Mouse (Mus musculus) erythroblast, adult 5-6 weeks (primary cell): Measurements from ENCODE around the gene Ano6. TPM values are rescaled to one million over a fixed set of nuclear protein-coding genes. Genes with fewer than 3 reads are reported as not detected.
A peak's percentile ranks its signal among the peaks of the same experiment; 100 is the strongest.

Source experiments
- ATAC-seq: replicated peaks from 2 replicates; pipeline ENCODE4 v1.8.0; 2016; ENCODE audit warnings: moderate number of reproducible peaks, mild to moderate bottlenecking, moderate TSS enrichment, inconsistent platforms; ENCODE audit not compliant: poor library complexity, low FRiP score, severe bottlenecking
- total RNA-seq, 2 experiments: library from RNA; stranded (forward) in 1 of 2; stranded (reverse) in 1 of 2; fragments of 150-400 nt in 1 of 2; fragments of 200-764, 138-1000 nt in 1 of 2; gene quantifications; 2 replicates each; pipeline versions ENCODE4 v1.2.3 to v1.2.4; 2015 to 2017; ENCODE audit warnings: low replicate concordance in 2 of 2

Ano6 gene
- 9.6 and 16.7 TPM in 2 replicates for total RNA-seq (2015; ENCODE audit: low replicate concordance)
- 20.5 and 25.9 TPM in 2 replicates for total RNA-seq (2017; ENCODE audit: low replicate concordance)

DNA sequence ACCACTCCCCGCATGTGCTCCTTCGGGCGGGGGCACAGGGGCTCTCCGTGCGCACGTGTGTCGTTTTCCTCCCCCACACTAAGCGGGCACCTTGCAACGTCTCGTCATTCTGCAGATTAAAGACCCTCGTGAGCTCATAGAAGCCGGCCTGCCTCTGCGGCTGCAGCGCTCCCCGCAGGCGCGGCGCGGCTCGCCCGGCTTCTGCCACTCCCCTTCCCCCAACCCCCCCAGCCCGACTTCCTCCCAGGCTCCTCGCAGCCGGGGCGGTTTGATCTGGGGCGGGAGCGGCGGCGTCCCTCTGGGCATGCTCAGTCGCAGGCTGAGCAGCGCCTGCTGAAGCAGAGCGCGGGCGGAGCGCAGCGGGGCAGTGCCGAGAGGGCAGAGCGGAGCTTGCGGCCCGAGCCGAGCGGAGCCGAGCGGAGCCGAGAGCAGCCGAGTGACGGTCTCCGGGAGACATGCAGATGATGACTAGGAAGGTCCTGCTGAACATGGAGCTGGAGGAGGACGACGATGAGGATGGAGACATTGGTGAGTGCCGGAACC lies at the start of gene Ano6:
Gene Ano6, plus strand, starts transcription at position 315 of the 543 bp plus-strand sequence.
- ATAC-seq: peak; percentile 91

DNA sequence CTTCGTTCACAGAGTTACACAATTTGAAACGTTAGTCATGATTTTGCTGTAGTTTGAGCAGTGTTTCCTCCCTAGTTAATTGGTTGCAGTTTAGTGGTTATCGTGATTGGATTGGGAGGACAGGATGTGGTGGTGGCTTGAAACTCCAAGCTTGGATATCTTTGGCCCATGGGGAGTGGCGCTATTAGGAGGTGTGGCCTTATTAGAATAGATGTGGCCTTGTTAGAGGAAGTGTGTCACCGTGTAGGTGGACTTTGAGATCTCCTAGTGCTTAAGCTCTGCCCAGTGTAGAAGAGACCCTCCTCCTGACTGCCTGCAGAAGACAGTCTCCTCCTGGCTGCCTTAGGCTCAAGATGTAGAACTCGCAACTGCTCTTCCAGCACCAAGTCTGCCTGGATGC lies 47.7 kb upstream of the Ano6 start:
- ATAC-seq: no peak

DNA sequence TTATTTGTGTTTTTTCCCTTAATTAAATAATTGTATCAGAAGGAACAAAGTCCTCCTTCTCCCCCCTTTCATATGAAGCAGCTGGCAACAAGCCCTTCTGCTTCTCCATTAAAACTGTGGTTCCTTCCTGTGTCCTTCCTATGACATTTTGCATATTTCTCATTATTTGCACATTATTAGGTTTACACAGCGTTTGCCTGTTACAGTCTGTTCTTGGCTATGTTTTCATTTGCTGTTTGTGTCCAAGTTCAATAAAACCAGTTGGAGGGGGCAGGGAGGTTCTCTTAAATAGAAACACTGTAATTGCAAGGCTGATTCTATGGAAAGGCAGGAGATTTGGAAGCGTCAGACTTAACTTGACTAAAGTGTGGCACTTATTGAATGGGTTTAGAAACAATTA lies 46.8 kb upstream of the Ano6 start:
- ATAC-seq: no peak

DNA sequence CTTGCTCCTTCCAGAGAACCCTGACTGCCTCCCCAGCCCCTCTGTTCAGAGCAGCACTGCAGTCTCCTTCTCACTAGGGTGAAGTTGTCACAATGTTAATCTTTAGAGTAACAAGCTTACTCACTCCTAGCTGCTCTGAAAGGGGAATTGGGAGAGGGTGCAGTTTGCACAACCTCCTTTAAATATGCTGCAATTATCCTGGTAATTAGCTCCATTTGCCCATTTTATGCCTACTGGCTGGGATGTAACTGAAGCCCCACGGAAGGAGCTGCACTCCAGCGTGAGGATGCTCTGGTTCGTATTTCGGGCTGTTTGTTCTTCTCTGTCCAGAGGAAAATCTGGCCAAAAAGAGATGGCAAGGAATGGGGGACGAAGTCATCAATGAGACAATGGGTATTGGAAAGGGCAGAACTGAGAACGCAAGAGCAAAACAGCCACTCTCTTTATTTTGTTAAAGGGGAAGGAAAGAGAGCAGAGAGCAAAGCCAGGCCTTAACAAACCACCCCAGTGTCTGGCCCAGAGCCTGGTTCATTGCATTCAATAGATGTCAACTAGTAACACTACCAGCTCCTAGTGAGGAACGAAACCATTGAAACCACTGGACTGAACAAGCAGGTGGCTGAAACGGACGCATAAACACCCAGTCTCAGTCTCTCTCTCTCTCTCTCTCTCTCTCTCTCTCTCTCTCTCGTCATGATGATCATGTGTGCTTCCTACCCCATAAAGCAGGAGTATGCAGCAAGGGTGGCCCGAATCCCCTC lies 45.1 kb upstream of the Ano6 start:
- ATAC-seq: no peak

DNA sequence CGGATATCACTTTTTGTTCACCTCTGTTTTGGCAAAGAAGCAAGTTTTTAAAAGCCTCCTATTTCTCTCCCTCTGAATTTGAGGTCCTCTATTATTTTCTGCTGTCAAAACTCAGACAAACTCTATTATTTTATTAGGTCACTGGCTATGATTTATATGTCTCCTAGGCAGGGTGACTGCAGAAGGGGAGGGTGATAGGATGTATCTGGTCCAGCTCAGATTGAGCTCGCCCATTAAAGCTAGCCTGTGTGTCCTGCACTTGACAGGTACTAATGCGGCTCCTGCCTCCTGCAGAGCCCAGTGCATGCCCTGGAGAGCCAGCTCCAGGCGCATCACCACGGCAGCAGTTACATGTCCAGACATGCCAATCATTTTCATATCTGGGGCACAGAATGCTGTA lies 44.1 kb upstream of the Ano6 start:
- no peak for ATAC-seq

DNA sequence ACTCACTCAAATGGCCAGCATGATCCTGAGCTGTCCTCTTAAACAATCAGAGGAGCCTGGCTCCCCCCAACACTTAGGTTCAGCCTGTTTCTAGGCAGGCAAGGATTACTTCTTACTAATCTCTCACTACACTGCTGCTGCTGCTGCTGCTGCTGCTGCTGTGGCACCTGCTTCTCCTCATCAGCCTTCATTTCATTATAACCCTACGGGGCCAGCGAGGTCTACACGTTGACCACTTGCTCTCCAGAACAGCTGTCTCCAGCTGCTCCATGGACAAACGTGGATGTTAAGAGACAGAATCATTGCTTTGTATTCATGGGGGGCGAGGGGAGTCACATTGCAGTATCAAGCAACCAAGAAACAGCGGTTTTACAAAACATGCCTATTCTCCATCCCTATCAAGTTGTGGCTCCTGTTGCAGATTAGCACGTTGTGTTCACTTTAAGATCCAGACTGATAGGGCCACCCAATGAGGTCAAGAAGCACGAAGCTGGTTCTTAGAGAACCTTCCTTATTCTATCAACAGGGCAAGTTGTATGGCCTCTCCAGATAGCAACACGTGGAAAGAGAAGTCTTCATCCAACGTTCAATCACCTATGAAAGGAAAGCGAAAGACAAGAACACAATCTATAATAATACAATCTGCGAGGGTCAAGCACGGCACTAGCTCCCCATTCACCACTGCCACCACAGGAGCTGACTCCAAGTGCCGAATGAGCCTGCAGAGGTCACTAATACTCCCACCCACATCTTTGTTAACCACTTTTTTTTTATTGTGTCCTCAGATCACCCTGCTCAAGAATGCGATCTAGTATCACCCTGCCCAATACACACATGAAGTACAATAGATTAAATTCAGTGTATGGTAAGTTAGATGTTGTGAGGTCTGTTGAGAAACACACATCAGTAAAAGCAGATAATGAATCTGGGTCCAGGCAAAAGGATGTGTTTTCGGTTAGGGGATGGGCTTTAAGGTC lies 43.4 kb upstream of the Ano6 start:
- no peak for ATAC-seq

DNA sequence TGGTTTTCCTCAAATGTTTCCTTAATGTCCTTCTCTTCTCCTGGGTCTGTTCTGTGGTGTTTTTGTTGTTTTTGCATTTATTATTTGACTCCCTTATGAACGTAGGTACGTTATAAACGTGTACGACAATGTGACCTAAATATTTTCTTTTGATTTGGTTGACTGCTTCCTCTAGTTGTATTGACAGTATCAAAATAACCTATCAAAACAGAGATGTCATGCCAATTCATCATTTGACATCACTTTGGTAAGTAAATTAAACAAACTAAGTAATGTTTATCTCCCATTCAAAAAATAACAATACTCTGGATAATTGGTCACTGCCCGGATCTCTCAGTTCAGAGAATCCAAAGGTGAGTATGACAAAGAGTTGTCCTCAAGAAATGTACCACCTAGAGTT lies 41.4 kb upstream of the Ano6 start:
- no peak for ATAC-seq

DNA sequence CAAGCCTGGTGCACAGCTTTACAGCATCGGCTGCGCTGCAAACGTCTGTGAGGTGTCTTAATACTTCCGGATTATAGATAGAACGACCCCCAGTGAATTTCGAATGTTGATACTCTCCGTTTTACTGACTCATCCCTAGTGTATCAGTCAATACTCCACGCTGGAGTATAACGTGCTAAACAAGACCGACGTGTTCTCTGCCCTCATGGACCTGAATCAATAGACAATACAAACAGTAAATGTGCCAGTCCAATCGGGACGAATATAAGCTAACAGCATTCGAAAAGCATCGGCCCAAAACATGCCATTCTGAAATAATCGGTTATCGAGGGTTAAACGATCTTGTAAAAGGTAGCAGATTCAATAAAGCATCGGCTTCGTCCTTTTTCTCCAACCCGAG lies 40.6 kb upstream of the Ano6 start:
- ATAC-seq: no peak

DNA sequence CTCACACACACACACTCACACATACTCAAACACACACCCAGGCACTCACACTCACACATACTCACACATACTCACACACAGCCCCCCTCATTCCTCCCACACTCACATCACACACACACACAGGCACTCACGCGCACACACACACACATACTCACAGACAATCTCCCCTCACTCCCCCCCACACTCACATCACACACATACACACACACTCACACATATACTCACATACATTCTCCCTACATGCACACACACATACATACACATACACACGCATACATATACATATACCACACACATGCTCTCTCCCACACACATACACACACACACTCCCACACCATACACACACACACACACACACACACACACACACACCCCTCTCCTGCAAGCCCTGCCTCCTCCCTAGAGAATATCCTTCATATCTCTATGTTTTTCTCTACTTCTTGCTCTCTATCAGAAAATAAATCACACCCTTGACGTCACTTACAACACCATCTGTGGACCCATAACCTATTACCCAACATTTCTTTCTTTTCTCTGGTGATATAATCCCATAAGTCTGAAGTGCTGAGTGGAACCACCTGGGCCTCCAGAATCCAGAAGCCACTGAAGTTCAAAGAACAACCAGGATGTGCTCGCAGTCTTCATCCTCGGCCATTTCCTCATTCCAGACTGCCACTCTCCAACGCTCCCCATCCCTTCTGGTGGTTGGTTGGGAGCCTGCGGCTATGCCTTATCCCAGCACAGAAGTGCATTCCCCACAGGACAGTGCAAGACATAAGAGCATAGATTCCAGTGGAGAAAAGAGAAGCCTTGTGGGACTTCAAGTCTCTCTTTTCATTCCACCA lies 38.6 kb upstream of the Ano6 start:
- no peak for ATAC-seq

DNA sequence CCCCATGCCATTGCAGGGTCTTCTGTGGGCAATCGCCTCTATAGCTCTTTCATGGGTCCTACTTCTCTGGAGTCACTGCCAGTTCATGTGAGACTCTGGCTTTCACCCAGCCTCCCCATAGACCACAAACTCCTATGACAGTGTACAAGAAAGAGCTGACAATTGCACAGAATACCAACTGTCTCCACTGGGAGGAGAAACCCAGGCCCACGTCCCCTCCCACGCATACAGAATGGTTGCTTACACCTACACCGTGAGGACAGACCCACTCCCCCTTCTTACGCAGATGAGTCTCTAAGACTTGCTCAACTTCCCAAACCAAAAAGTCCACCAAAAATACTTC lies 38.0 kb upstream of the Ano6 start:
- ATAC-seq: no peak

DNA sequence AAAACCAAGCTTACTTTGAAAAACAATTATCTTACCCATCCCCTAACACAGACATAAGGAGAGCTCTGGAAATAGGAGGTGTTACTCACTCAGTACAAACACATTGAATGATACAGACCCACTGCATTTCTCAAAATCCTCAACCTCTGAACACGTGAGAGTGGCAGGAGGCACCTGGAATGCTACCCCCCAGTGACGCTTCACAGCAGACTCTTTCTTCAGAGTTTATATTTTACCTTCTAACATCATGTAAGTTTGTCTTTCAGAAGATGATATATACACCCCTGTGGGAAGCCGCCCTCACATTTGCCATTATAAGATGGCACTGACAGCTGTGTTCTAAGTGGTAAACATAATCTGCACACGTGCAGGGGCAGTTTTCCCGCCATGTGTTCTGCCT lies 37.6 kb upstream of the Ano6 start:
- no peak for ATAC-seq

DNA sequence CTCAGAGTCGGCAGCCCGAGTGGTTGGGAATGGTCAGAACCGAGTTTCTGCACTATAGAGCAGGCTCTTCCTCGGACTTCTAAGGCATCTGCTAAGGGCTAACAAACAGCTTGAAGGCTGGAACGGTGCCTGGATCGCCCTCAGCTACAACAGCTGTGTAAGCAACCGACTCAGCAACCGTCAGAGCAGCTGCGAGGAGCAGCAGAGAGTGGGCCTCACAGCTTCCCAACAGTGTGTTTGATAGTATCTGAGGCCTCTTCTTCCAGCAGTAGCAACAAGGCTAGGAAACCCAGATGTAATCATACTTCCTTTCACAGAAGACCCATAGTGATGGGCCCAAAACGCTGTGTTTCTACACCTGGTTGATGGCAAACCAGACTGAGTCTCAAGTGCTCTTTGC lies 33.5 kb upstream of the Ano6 start:
- ATAC-seq: no peak

DNA sequence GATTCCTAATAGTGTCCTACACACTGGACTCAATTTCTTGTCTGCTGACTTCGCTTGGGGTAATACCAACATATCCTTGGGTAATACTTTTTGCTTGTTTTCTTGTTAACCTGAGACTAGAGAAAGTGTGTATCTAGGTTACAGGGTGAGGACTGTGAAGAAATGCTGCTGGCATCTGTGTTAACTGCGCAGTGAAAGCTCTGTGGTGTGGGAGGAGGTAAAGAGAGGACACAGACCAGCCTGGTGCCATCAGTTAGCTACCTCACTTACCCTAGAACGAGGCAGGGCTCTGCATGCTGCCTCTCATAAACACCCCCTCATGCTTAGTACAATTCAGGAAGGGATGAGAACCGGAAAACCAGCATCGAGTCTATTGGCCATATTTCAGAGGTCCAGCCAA lies 32.6 kb upstream of the Ano6 start:
- no peak for ATAC-seq

DNA sequence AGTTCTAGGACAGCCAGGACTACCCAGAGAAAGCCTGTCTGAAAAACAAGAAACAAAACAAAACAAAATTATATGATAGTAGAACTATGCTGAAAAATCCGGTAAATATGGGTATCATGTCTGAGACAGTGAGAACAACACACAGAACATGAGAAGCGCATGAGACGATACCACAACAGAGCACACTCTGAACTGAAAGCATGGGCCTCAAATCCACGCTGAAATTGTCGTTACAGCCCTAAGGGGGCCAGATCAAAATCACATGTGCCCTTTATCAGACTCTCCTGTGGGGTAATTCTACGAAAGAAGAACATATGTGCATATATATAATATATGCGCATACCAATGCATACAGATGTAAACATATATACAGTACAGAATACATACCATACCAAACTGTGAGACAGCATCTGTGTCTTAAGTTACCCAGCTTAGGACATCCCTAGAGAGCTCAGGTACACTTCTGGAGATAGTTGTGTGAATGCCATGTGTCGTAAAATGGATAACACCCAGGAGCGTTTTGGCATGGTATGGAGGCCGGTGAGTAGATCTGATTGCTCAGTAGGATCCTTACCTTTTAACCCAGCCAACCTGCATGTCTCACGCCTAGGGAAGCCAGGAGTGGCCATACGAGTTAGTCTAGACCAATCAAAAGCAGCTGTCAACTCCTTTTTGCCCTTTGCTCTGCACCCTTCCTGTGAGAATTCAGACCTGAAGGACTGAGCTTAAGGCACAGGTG lies 31.8 kb upstream of the Ano6 start:
- ATAC-seq: no peak

DNA sequence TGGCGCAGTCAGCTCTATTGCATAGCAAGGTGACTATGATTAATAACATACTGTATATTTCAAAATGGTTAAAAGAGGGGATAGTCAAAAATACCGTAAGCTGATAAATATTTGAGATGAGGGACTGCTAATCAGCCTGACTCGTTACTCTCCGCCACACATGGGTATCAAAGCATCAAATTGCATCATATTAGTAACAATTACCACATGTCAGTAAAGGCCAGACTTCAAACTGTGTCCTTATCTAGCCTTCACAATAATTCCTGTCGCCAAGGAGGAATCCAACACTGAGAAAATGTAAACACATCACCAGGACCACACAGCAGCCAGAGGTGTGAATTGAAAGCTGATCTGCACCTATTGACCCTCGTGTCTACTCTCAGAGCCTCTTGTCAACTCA lies 30.8 kb upstream of the Ano6 start:
- no peak for ATAC-seq

DNA sequence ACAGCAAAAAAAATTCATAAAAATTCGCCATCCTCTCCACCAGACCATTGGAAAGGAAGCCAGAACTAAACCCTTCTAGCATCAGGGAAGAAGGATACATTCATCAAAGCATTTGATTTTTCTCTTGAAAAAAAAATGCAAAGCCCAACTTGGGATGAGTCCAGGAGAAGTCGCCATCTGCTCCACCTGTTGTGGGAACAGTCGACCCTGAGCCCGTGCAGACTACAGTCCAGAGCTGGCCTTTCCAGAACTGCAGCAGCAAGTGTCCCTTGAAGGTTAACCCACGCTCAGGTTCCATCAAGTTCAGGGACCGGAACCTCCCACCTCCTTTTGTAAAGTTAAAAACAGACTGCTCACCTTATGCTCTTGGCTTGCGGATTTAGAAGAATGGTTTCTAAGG lies 29.2 kb upstream of the Ano6 start:
- ATAC-seq: no peak

DNA sequence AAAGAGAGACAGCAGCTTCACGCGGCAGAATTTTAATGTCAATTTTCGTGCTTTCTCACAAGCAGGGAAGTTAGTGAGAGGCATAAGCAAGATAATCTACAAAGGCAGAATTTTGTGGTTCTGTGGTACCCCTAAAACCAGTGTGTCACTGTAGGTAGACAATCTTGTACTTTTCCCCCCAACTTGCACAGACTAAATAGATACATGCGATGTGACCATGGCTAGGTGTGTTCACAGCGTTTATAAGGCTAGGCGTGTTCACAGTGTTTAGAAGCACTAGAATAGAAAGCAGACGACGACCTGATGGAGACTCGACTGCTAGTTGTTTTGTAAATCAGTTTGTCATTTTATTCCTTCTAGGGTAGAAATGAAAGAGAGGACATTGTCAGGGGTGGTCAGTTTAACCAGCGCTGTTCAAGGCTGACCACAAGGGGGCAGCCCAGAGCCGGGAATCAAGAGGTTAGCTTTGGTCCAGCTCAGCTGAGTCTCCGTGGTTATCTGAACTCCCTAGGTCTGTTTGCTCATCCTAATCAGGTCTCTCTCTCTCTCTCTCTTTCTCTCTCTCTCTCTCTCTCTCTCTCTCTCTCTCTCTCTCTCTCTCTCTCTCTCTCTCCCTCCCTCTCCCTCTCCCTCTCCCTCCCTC lies 27.9 kb upstream of the Ano6 start:
- peak; percentile 84 for ATAC-seq

DNA sequence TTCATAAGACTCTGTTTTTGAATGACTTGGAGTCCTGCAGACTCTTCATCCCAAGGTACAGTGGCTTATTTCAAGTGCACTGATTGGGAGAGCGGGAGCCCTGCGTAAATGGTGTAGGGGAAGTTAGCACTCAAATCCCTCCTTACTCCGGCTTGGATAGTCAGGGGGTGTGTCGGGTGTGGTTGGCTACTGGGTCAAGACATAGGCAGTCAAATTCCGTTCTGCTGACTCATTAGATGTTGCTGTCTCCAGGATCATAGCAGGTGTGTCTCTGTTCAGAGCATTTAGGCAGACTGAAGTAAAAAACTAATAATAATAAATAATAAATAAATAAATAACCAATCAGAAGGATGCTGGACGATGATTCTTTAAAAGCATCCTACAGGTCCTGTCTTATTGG lies 27.2 kb upstream of the Ano6 start:
- no peak for ATAC-seq

DNA sequence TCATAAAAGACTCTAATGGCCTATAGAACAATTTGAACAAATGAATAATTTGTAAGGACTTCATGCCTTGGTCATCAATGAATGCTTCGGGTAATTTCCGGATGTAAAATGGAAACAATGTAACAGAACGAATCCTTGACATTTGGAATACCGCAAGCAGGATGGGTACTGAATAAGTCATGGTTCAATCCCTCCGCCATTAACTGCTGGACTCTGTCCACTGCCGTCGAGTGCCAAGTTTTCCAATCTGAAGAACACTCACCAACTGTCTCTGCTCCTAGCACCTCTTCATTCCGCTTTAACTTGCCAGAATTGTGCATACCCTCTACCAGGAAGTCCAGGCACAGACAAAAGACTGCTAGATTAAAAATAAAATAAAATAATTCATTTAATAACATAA lies 25.4 kb upstream of the Ano6 start:
- no peak for ATAC-seq
